Mouse (Mus musculus) cerebellum, postnatal 4 days (tissue): ENCODE data around the gene Vmn1r231.

ENCODE experiments used
- DNase-seq, 2 experiments: peaks; one replicate each; pipeline ENCODE4 v3.0.0; 2022; ENCODE audit warnings: low spot score in 2 of 2, mixed read lengths in 1 of 2

The Vmn1r231 gene

GRCm38 (mm10) chr17:20904991-20905390 lies at the start of gene Vmn1r231:
Gene Vmn1r231 (minus strand): TSS chr17:20905091.
- no peak for DNase-seq

GRCm38 (mm10) chr17:20946636-20947035 lies 41.7 kb upstream of the Vmn1r231 start:
- no peak for DNase-seq

- DNase-seq: peak in 1 of 2 experiments; percentile 8
These were observed 41.2 kb upstream of the Vmn1r231 start for GRCm38 (mm10) chr17:20946026-20946565.

- peak; percentile 96 to 98 for DNase-seq
These were observed 40.3 kb upstream of the Vmn1r231 start, which contains the start of gene Ppp2r1a for GRCm38 (mm10) chr17:20944985-20945891. Gene Ppp2r1a (plus strand): TSS chr17:20945311.

GRCm38 (mm10) chr17:20944226-20944625 lies 39.3 kb upstream of the Vmn1r231 start:
- no peak for DNase-seq

- DNase-seq: no peak
These were observed 14.7 kb upstream of the Vmn1r231 start, which contains the start of gene Vmn1r232 for GRCm38 (mm10) chr17:20919614-20920013. Gene Vmn1r232 (minus strand): TSS chr17:20919714.

GRCm38 (mm10) chr17:20840144-20840543 lies 64.7 kb downstream of the Vmn1r231 start, which contains the start of gene Vmn1r230:
Gene Vmn1r230 (plus strand): TSS chr17:20840444.
- DNase-seq: no peak
